Mouse (Mus musculus) lung, postnatal 0 days (tissue): ENCODE data around the gene Dock4.

Experiments
- CTCF ChIP-seq: IDR thresholded peaks from 2 replicates; pipeline ENCODE4 v1.5.1; 2016; ENCODE audit warnings: antibody characterized with exemption, mild to moderate bottlenecking
- EP300 ChIP-seq: IDR thresholded peaks from 2 replicates; pipeline ENCODE4 v1.6.1; 2016; ENCODE audit warnings: antibody characterized with exemption, mild to moderate bottlenecking, control low read depth

DNA sequence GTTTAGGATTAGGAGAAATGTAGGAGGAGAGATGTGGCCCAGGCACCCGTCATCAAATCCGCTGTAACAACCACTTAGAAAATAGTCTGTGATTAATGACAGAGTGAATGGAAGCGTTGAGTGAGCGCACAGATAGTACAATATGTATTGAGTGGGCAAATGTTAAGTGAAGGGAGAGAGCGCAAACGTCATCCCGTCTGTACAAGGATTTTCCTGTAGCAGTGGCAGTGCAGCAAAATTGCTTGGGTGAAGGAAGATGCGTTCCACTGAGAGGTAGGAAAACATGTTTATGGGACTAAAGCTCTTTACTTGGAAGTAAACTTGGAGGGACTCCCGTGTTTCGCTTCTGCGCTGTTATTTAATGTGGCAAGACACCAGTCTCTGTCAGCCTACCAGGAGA, 348.3 kb downstream of the Dock4 start:
- TF ChIP-seq EP300 (no peak), CTCF (no peak)
